Mouse (Mus musculus) MEL (cell line): ENCODE measurements around the gene Sart3. TPM values are rescaled to one million over a fixed set of nuclear protein-coding genes. Genes with fewer than 3 reads are reported as not detected.
A peak's percentile ranks its signal among the peaks of the same experiment; 100 is the strongest.

Experiments
- DNase-seq: peaks from one replicate; pipeline ENCODE4 v3.0.0; 2011; ENCODE audit warnings: low read depth, low spot score
- H3K27ac ChIP-seq: 2 replicates; pipeline ENCODE4 v1.5.1; 2012; ENCODE audit warnings: low read depth, mild to moderate bottlenecking, control low read depth, low read length, moderate library complexity; ENCODE audit not compliant: control insufficient read depth
- H3K27me3 ChIP-seq, 2 experiments: fragments of 150-350 bp in 1 of 2; sonication (generic) in 1 of 2; 2 replicates each; pipeline ENCODE4 v1.6.1; 2012; ENCODE audit warnings: low read length in 2 of 2, mild to moderate bottlenecking in 2 of 2, improper control_type of control experiment in 1 of 2, moderate library complexity in 1 of 2; ENCODE audit not compliant: insufficient read depth in 2 of 2, control insufficient read depth in 1 of 2
- H3K36me3 ChIP-seq, 2 experiments: 2 replicates each; pipeline ENCODE4 v1.6.1; 2012 to 2014; ENCODE audit warnings: low read length in 2 of 2, improper control_type of control experiment in 1 of 2, inconsistent platforms in 1 of 2, mild to moderate bottlenecking in 1 of 2; ENCODE audit not compliant: insufficient read depth in 2 of 2, control insufficient read depth in 1 of 2
- H3K4me1 ChIP-seq, 2 experiments: fragments of 150-350 bp in 1 of 2; sonication (generic) in 1 of 2; 2 replicates each; pipeline ENCODE4 v1.6.1; 2012; ENCODE audit warnings: low read length in 2 of 2, improper control_type of control experiment in 1 of 2, mild to moderate bottlenecking in 1 of 2; ENCODE audit not compliant: insufficient read depth in 2 of 2, control insufficient read depth in 1 of 2
- H3K4me3 ChIP-seq, 2 experiments: fragments of 150-350 bp in 1 of 2; sonication (generic) in 1 of 2; 2 replicates each; pipeline ENCODE4 v1.5.1; 2012; ENCODE audit warnings: low read depth in 2 of 2, low read length in 2 of 2, mild to moderate bottlenecking in 2 of 2, moderate library complexity in 2 of 2, control low read depth in 1 of 2, improper control_type of control experiment in 1 of 2; ENCODE audit not compliant: control insufficient read depth in 1 of 2, insufficient read depth in 1 of 2
- H3K79me2 ChIP-seq: 2 replicates; pipeline ENCODE4 v1.6.1; 2012; ENCODE audit warnings: mild to moderate bottlenecking, low read length, moderate library complexity; ENCODE audit not compliant: control insufficient read depth, poor library complexity, insufficient read depth
- H3K9ac ChIP-seq: 2 replicates; pipeline ENCODE4 v1.6.1; 2012; ENCODE audit warnings: low read depth, mild to moderate bottlenecking, control low read depth, low read length, moderate library complexity; ENCODE audit not compliant: control insufficient read depth, poor library complexity, severe bottlenecking
- H3K9me3 ChIP-seq: fragments of 150-350 bp; sonication (generic); replicated peaks from 2 replicates; pipeline ENCODE4 v1.6.1; 2012; ENCODE audit warnings: mild to moderate bottlenecking, low read length, improper control_type of control experiment, moderate library complexity; ENCODE audit not compliant: insufficient read depth
- CHD1 ChIP-seq: IDR thresholded peaks from 2 replicates; pipeline ENCODE4 v1.6.1; 2012; ENCODE audit warnings: low read depth, mild to moderate bottlenecking, inconsistent platforms, low read length, improper control_type of control experiment
- CTCF ChIP-seq, 3 experiments: IDR thresholded peaks in 2 of 3; conservative IDR thresholded peaks in 1 of 3; 2 replicates each; pipeline ENCODE4 v1.5.1; 2011 to 2012; ENCODE audit warnings: low read length in 3 of 3, low read depth in 2 of 3, mild to moderate bottlenecking in 2 of 3, improper control_type of control experiment in 1 of 3, inconsistent platforms in 1 of 3, mixed read lengths in 1 of 3, moderate library complexity in 1 of 3; ENCODE audit not compliant: control insufficient read depth in 1 of 3, insufficient read depth in 1 of 3, poor library complexity in 1 of 3, severe bottlenecking in 1 of 3
- ELF1 ChIP-seq: IDR thresholded peaks from 2 replicates; pipeline ENCODE4 v1.6.1; 2014; ENCODE audit warnings: low read depth, mild to moderate bottlenecking, inconsistent platforms, low read length, improper control_type of control experiment, moderate library complexity
- EP300 ChIP-seq, 2 experiments: IDR thresholded peaks; 2 replicates each; pipeline ENCODE4 v1.6.1; 2011; ENCODE audit warnings: improper control_type of control experiment in 2 of 2, low read length in 2 of 2, low read depth in 1 of 2, mild to moderate bottlenecking in 1 of 2
- GABPA ChIP-seq: IDR thresholded peaks from 2 replicates; pipeline ENCODE4 v1.6.1; 2012; ENCODE audit warnings: low read depth, mild to moderate bottlenecking, inconsistent platforms, low read length, improper control_type of control experiment, moderate library complexity
- GATA1 ChIP-seq: IDR thresholded peaks from 2 replicates; pipeline ENCODE4 v1.6.1; 2011; ENCODE audit warnings: low read depth, low read length, improper control_type of control experiment
- MAFK ChIP-seq: IDR thresholded peaks from 2 replicates; pipeline ENCODE4 v1.6.1; 2011; ENCODE audit warnings: low read depth, mild to moderate bottlenecking, low read length, improper control_type of control experiment, borderline replicate concordance
- MAX ChIP-seq: IDR thresholded peaks from 2 replicates; pipeline ENCODE4 v1.6.1; 2011; ENCODE audit warnings: low read length, improper control_type of control experiment
- MYB ChIP-seq: IDR thresholded peaks from 2 replicates; pipeline ENCODE4 v1.6.1; 2011; ENCODE audit warnings: mild to moderate bottlenecking, low read depth, low read length, improper control_type of control experiment
- MYC ChIP-seq: IDR thresholded peaks from 2 replicates; pipeline ENCODE4 v1.6.1; 2011; ENCODE audit warnings: low read depth, mild to moderate bottlenecking, low read length, improper control_type of control experiment, moderate library complexity
- NELFE ChIP-seq: IDR thresholded peaks from 2 replicates; pipeline ENCODE4 v1.6.1; 2011; ENCODE audit warnings: low read depth, low read length, improper control_type of control experiment
- NRF1 ChIP-seq: IDR thresholded peaks from 2 replicates; pipeline ENCODE4 v1.6.1; 2014; ENCODE audit warnings: low read depth, mild to moderate bottlenecking, inconsistent platforms, low read length, improper control_type of control experiment, moderate library complexity; ENCODE audit not compliant: poor library complexity, insufficient read depth, severe bottlenecking
- POLR2A ChIP-seq, 2 experiments: IDR thresholded peaks; 2 replicates each; pipeline ENCODE4 v1.6.1; 2011 to 2012; ENCODE audit warnings: low read length in 2 of 2, mild to moderate bottlenecking in 2 of 2, control low read depth in 1 of 2, improper control_type of control experiment in 1 of 2, low read depth in 1 of 2, moderate library complexity in 1 of 2; ENCODE audit not compliant: control insufficient read depth in 1 of 2, insufficient read depth in 1 of 2, poor library complexity in 1 of 2
- RAD21 ChIP-seq: IDR thresholded peaks from 2 replicates; pipeline ENCODE4 v1.6.1; 2011; ENCODE audit warnings: mild to moderate bottlenecking, low read depth, low read length, improper control_type of control experiment
- RCOR1 ChIP-seq: IDR thresholded peaks from 2 replicates; pipeline ENCODE4 v1.6.1; 2012; ENCODE audit warnings: low read depth, mild to moderate bottlenecking, inconsistent platforms, low read length, improper control_type of control experiment
- SMC3 ChIP-seq: IDR thresholded peaks from 2 replicates; pipeline ENCODE4 v1.6.1; 2011; ENCODE audit warnings: low read depth, low read length, improper control_type of control experiment
- TBP ChIP-seq: IDR thresholded peaks from 2 replicates; pipeline ENCODE4 v1.8.0; 2011; ENCODE audit warnings: low read depth, low read length, improper control_type of control experiment
- TCF12 ChIP-seq: IDR thresholded peaks from 2 replicates; pipeline ENCODE4 v1.6.1; 2014; ENCODE audit warnings: low read depth, mild to moderate bottlenecking, inconsistent platforms, low read length, improper control_type of control experiment, moderate library complexity
- UBTF ChIP-seq: IDR thresholded peaks from 2 replicates; pipeline ENCODE4 v1.6.1; 2012; ENCODE audit warnings: low read depth, mild to moderate bottlenecking, inconsistent platforms, low read length, improper control_type of control experiment, moderate library complexity, borderline replicate concordance; ENCODE audit not compliant: insufficient read depth
- ZC3H11A ChIP-seq: IDR thresholded peaks from 2 replicates; pipeline ENCODE4 v1.6.1; 2012; ENCODE audit warnings: low read depth, mild to moderate bottlenecking, inconsistent platforms, low read length, improper control_type of control experiment
- ZMIZ1 ChIP-seq: IDR thresholded peaks from 2 replicates; pipeline ENCODE4 v1.6.1; 2012; ENCODE audit warnings: low read depth, mild to moderate bottlenecking, inconsistent platforms, low read length, improper control_type of control experiment, moderate library complexity
- polyA plus RNA-seq, 2 experiments: library from polyadenylated mRNA; stranded (reverse) in 1 of 2; unstranded in 1 of 2; fragments of >175 nt in 1 of 2; fragments of >200 nt in 1 of 2; gene quantifications; 2 replicates each; pipeline versions ENCODE4 v1.2.1 to v1.2.4; 2012; ENCODE audit warnings: low replicate concordance in 2 of 2, low read depth in 1 of 2; ENCODE audit not compliant: insufficient read length in 2 of 2, insufficient read depth in 1 of 2, missing spikeins in 1 of 2
- total RNA-seq: library from RNA; depleted of rRNA; stranded (reverse); fragments of 300-350 nt; gene quantifications from 2 replicates; pipeline ENCODE4 v1.2.3, GENCODE M21; 2012

The Sart3 gene
- total and polyA plus RNA-seq, 3 experiments: 41.4 to 74.4 TPM; not detected in 1

DNA sequence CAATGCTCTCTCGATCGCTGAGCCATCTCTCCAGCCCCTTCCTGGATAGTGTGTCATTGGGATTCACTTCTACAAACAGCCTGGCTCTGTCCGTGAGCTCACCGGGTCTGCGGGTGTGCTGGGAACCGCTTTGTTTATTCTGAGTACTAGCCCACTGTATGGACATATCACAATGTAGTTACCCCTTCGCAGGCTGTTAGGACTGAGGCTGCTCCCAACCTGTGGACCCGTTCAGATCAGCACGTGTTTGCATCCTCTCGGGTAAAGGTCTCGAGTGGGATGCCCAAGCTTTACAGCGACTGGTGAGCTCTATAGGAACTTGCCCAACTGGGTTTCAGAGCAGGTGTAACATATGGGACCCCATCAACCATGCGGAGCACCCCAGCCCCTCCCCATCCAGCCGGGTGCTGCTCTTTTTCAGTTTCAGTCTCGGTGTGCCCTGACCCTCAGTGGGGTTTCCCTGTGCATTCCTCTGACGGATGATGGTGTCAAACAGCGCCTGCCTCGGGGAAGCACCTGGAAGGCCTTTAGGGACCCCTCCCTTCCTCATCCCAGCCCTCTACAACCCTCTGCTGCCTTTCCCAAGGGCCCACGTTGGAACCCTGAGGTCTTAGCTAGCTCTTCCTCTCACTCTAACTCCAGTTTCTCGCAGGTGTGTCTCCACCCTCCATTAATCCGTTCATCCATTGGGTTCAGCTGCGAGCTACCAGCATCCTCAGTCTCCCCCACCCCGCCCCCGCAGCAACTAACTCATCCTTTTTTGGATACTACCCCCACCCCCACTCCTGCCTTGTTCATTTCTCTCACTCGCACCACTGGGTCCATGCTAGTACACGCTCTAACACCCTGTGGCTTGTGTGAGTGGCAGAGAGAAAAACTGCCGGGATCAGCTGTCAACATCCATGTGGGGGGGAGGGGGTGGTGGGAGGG, 42.1 kb upstream of the Sart3 start:
- Histone ChIP-seq H3K9ac (no peak overlapping the region), H3K36me3 (no peaks in the 10 kb centered on the region)
- DNase-seq: no peak

DNA sequence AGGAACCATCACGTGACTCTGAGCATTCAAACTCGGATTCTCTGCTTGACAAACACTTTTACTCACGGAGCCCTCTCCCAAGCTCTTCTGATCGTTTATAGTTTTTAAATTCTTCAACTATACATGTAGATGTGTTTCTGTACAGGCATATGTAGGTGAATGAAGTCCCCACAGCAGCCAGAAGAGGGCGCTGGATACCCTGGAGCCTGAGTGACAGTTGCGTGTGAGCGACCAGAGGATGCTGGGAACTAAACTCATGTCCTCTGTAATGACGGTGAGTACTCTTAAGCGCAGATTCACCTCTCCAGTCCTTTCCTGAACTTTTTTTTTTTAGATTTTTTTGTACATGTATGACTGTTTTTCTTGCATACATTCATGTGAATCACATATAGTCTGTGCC, 41.3 kb upstream of the Sart3 start:
- no peaks in the 10 kb centered on the region for H3K27me3 ChIP-seq
- no peak for DNase-seq
- H3K4me1 ChIP-seq: peaks cover 0 to 4% of the 10 kb centered on the region in 2 experiments; a peak in 1 of 4 replicates
- no peak overlapping the region for H3K27ac ChIP-seq
- no peaks in the 10 kb centered on the region for H3K79me2 ChIP-seq
- no peak overlapping the region for H3K9ac ChIP-seq
- no peak overlapping the region for H3K4me3 ChIP-seq
- H3K9me3 ChIP-seq: no peaks in the 10 kb centered on the region
- no peaks in the 10 kb centered on the region for H3K36me3 ChIP-seq
- no peak for TF ChIP-seq POLR2A (IDR thresholded peaks at IDR 0.05; ENCODE audit: control insufficient read depth in 1 of 2, insufficient read depth in 1 of 2, low read depth in 1 of 2, low read length in 2 of 2, poor library complexity in 1 of 2)
- peak; percentile 24; the same call in 1 of the 2 replicates for TF ChIP-seq SMC3
- TF ChIP-seq RAD21: peak; percentile 12; the same call in 1 of the 2 replicates
- TF ChIP-seq CTCF (IDR thresholded peaks at IDR 0.05 in 2 of 3, conservative IDR thresholded peaks at IDR 0.05 in 1 of 3; ENCODE audit: control insufficient read depth in 1 of 3, insufficient read depth in 1 of 3, low read depth in 2 of 3, low read length in 3 of 3, poor library complexity in 1 of 3, severe bottlenecking in 1 of 3): peak; percentile 34 to 46 (median 44); a peak in 5 of 6 replicates
- TF ChIP-seq ZC3H11A: peak; percentile 6; the same call in 1 of the 2 replicates
- TF ChIP-seq, all 39 proteins: peak for 4

More for the DNA sequence above, 42.1 kb upstream of the Sart3 start:
- no peak overlapping the region for H3K27ac ChIP-seq
- H3K4me3 ChIP-seq: no peak overlapping the region
- no peaks in the 10 kb centered on the region for H3K27me3 ChIP-seq
- no peaks in the 10 kb centered on the region for H3K79me2 ChIP-seq
- H3K4me1 ChIP-seq: peaks cover 0 to 4% of the 10 kb centered on the region in 2 experiments; a peak in 1 of 4 replicates
- TF ChIP-seq RCOR1: no peak
- TF ChIP-seq GABPA: no peak
- TF ChIP-seq NRF1: no peak
- TF ChIP-seq UBTF: no peak
- TF ChIP-seq NELFE: no peak
- TF ChIP-seq MAFK: no peak
- H3K9me3 ChIP-seq: no peaks in the 10 kb centered on the region

DNA sequence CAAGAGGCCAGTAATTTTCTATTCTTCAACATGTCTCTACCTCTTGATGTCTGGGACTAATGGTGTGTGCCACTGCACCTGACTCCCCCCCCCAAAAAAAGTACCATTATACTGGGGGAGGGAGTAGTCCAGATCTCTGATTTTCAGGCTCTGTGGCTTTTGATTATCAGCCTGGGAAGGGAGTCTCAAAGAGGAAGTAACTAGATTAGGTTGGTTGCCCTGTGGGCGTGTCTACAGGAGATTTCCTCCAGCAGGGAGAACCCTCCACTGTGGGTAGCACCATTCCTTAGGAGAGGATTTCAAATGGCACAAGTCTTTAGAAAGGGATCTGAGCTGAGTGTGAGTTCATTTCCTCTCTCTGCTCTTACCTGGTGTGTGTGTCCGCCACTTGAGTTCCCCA, 40.3 kb upstream of the Sart3 start:
- Histone ChIP-seq H3K9ac (no peak overlapping the region), H3K9me3 (no peaks in the 10 kb centered on the region), H3K79me2 (no peaks in the 10 kb centered on the region), H3K36me3 (no peaks in the 10 kb centered on the region), H3K4me3 (no peak overlapping the region), H3K4me1 (peaks cover 0 to 4% of the 10 kb centered on the region in 2 experiments; a peak in 1 of 4 replicates), H3K27ac (no peak overlapping the region), H3K27me3 (no peaks in the 10 kb centered on the region; a peak in 1 of 4 replicates)
- no peak for TF ChIP-seq TBP
- no peak for TF ChIP-seq MAX
- TF ChIP-seq CTCF (IDR thresholded peaks at IDR 0.05 in 2 of 3, conservative IDR thresholded peaks at IDR 0.05 in 1 of 3; ENCODE audit: control insufficient read depth in 1 of 3, insufficient read depth in 1 of 3, low read depth in 2 of 3, low read length in 3 of 3, poor library complexity in 1 of 3, severe bottlenecking in 1 of 3): no peak
- peak in 1 of 2 experiments; percentile 28; a peak in 1 of 4 replicates for TF ChIP-seq EP300 (IDR thresholded peaks at IDR 0.05; ENCODE audit: low read depth in 1 of 2, low read length in 2 of 2)
- no peak for TF ChIP-seq MYB
- no peak for TF ChIP-seq MAFK
- no peak for TF ChIP-seq CHD1
- TF ChIP-seq NELFE: no peak
- peak; percentile 94 for TF ChIP-seq RCOR1
- TF ChIP-seq TCF12: 0 out of 2 replicates have a peak, but pooled peaks have one; percentile 23
- TF ChIP-seq ZMIZ1: no peak
- no peak for TF ChIP-seq ELF1
- no peak for TF ChIP-seq MYC
- no peak for TF ChIP-seq RAD21
- no peak for TF ChIP-seq POLR2A (IDR thresholded peaks at IDR 0.05; ENCODE audit: control insufficient read depth in 1 of 2, insufficient read depth in 1 of 2, low read depth in 1 of 2, low read length in 2 of 2, poor library complexity in 1 of 2)
- TF ChIP-seq GATA1: peak; percentile 49; the same call in 1 of the 2 replicates
- DNase-seq: peak; percentile 58
